Mouse (Mus musculus): Measurements from ENCODE around the gene Tti1. TPM values are rescaled to one million over a fixed set of nuclear protein-coding genes. Genes with fewer than 3 reads are reported as not detected.

Gene Tti1
- polyA plus RNA-seq, 1 experiment = 17.6 TPM

- no peak for DNase-seq (ENCODE audit: low read depth in 1 of 2, low spot score in 2 of 2)
- TF ChIP-seq POLR2A (IDR thresholded peaks at IDR 0.05; ENCODE audit: low read depth, low read length) (no peak), CTCF (IDR thresholded peaks at IDR 0.05; ENCODE audit: extremely low read depth, insufficient read depth, insufficient read length, insufficient replicate concordance) (no peak)
- Histone ChIP-seq H3K4me1 (ENCODE audit: control insufficient read depth, insufficient read depth, insufficient read length) (peaks cover 9% of the 10 kb centered on the region; the same call in 1 of the 2 replicates), H3K36me3 (ENCODE audit: control insufficient read depth, insufficient read depth, low read length) (no peaks in the 10 kb centered on the region), H3K27me3 (ENCODE audit: control insufficient read depth, insufficient read depth, low read length) (no peaks in the 10 kb centered on the region), H3K4me3 (ENCODE audit: extremely low read depth, insufficient read depth, insufficient read length) (no peak overlapping the region), H3K27ac (ENCODE audit: insufficient read depth, low read length) (no peak overlapping the region)
- WGBS = 52% methylated on average over 7 of the region's 7 CpGs
These were observed 1.8 kb upstream of the Tti1 start for GRCm38 (mm10) chr2:158030007-158030406.

GRCm38 (mm10) chr2:158027855-158028353 is 329 bp downstream of the Tti1 start:
- TF ChIP-seq CTCF (IDR thresholded peaks at IDR 0.05; ENCODE audit: extremely low read depth, insufficient read depth, insufficient read length, insufficient replicate concordance) (peak; percentile 1; the same call in 1 of the 2 replicates), POLR2A (IDR thresholded peaks at IDR 0.05; ENCODE audit: low read depth, low read length) (no peak)
- peak in 1 of 2 experiments; percentile 66 for DNase-seq (ENCODE audit: low read depth in 1 of 2, low spot score in 2 of 2)
- peak overlapping the region; percentile 97 for H3K27ac ChIP-seq (ENCODE audit: insufficient read depth, low read length)
- H3K36me3 ChIP-seq (ENCODE audit: control insufficient read depth, insufficient read depth, low read length) = no peaks in the 10 kb centered on the region
- no peaks in the 10 kb centered on the region for H3K27me3 ChIP-seq (ENCODE audit: control insufficient read depth, insufficient read depth, low read length)
- H3K4me1 ChIP-seq (ENCODE audit: control insufficient read depth, insufficient read depth, insufficient read length) = peaks cover 9% of the 10 kb centered on the region; the same call in 1 of the 2 replicates
- WGBS = under 1% methylated on average over 16 of the region's 16 CpGs
- H3K4me3 ChIP-seq (ENCODE audit: extremely low read depth, insufficient read depth, insufficient read length) = peak overlapping the region; percentile 96

GRCm38 (mm10) chr2:158017330-158017729 is 10.9 kb downstream of the Tti1 start:
- DNase-seq (ENCODE audit: low read depth in 1 of 2, low spot score in 2 of 2) = no peak
- no peak overlapping the region for H3K27ac ChIP-seq (ENCODE audit: insufficient read depth, low read length)
- H3K4me3 ChIP-seq (ENCODE audit: extremely low read depth, insufficient read depth, insufficient read length) = no peak overlapping the region
- 94% methylated on average over 4 of the region's 4 CpGs for WGBS
- TF ChIP-seq POLR2A (IDR thresholded peaks at IDR 0.05; ENCODE audit: low read depth, low read length) (no peak), CTCF (IDR thresholded peaks at IDR 0.05; ENCODE audit: extremely low read depth, insufficient read depth, insufficient read length, insufficient replicate concordance) (no peak)
- no peaks in the 10 kb centered on the region for H3K4me1 ChIP-seq (ENCODE audit: control insufficient read depth, insufficient read depth, insufficient read length)
- no peaks in the 10 kb centered on the region for H3K27me3 ChIP-seq (ENCODE audit: control insufficient read depth, insufficient read depth, low read length)
- no peaks in the 10 kb centered on the region for H3K36me3 ChIP-seq (ENCODE audit: control insufficient read depth, insufficient read depth, low read length)

- H3K36me3 ChIP-seq (ENCODE audit: control insufficient read depth, insufficient read depth, low read length) = peaks cover 13% of the 10 kb centered on the region
- no peak overlapping the region for H3K27ac ChIP-seq (ENCODE audit: insufficient read depth, low read length)
- 88% methylated on average over 3 of the region's 3 CpGs for WGBS
- DNase-seq (ENCODE audit: low read depth in 1 of 2, low spot score in 2 of 2) = no peak
- no peak overlapping the region for H3K4me3 ChIP-seq (ENCODE audit: extremely low read depth, insufficient read depth, insufficient read length)
- TF ChIP-seq POLR2A (IDR thresholded peaks at IDR 0.05; ENCODE audit: low read depth, low read length) (no peak), CTCF (IDR thresholded peaks at IDR 0.05; ENCODE audit: extremely low read depth, insufficient read depth, insufficient read length, insufficient replicate concordance) (no peak)
- H3K27me3 ChIP-seq (ENCODE audit: control insufficient read depth, insufficient read depth, low read length) = no peaks in the 10 kb centered on the region
- H3K4me1 ChIP-seq (ENCODE audit: control insufficient read depth, insufficient read depth, insufficient read length) = no peaks in the 10 kb centered on the region
These were observed 15.6 kb downstream of the Tti1 start for GRCm38 (mm10) chr2:158012608-158013007.

- no peaks in the 10 kb centered on the region for H3K4me1 ChIP-seq (ENCODE audit: control insufficient read depth, insufficient read depth, insufficient read length)
- H3K36me3 ChIP-seq (ENCODE audit: control insufficient read depth, insufficient read depth, low read length) = peaks cover 15% of the 10 kb centered on the region
- no peak for DNase-seq (ENCODE audit: low read depth in 1 of 2, low spot score in 2 of 2)
- no peaks in the 10 kb centered on the region for H3K27me3 ChIP-seq (ENCODE audit: control insufficient read depth, insufficient read depth, low read length)
- H3K27ac ChIP-seq (ENCODE audit: insufficient read depth, low read length) = no peak overlapping the region
- H3K4me3 ChIP-seq (ENCODE audit: extremely low read depth, insufficient read depth, insufficient read length) = no peak overlapping the region
- 87% methylated on average over 7 of the region's 7 CpGs for WGBS
- no peak for TF ChIP-seq CTCF (IDR thresholded peaks at IDR 0.05; ENCODE audit: extremely low read depth, insufficient read depth, insufficient read length, insufficient replicate concordance)
- no peak for TF ChIP-seq POLR2A (IDR thresholded peaks at IDR 0.05; ENCODE audit: low read depth, low read length)
These were observed 18.9 kb downstream of the Tti1 start for GRCm38 (mm10) chr2:158009373-158009772.

- WGBS = 96% methylated on average over 4 of the region's 4 CpGs
- Histone ChIP-seq H3K27ac (ENCODE audit: insufficient read depth, low read length) (no peak overlapping the region), H3K4me3 (ENCODE audit: extremely low read depth, insufficient read depth, insufficient read length) (no peak overlapping the region), H3K36me3 (ENCODE audit: control insufficient read depth, insufficient read depth, low read length) (peaks cover 17% of the 10 kb centered on the region), H3K4me1 (ENCODE audit: control insufficient read depth, insufficient read depth, insufficient read length) (no peaks in the 10 kb centered on the region), H3K27me3 (ENCODE audit: control insufficient read depth, insufficient read depth, low read length) (no peaks in the 10 kb centered on the region)
- DNase-seq (ENCODE audit: low read depth in 1 of 2, low spot score in 2 of 2) = no peak
- TF ChIP-seq POLR2A (IDR thresholded peaks at IDR 0.05; ENCODE audit: low read depth, low read length) (no peak), CTCF (IDR thresholded peaks at IDR 0.05; ENCODE audit: extremely low read depth, insufficient read depth, insufficient read length, insufficient replicate concordance) (no peak)
These were observed 22.6 kb downstream of the Tti1 start for GRCm38 (mm10) chr2:158005641-158006040.

- Histone ChIP-seq H3K4me1 (ENCODE audit: control insufficient read depth, insufficient read depth, insufficient read length) (no peaks in the 10 kb centered on the region), H3K27me3 (ENCODE audit: control insufficient read depth, insufficient read depth, low read length) (no peaks in the 10 kb centered on the region), H3K36me3 (ENCODE audit: control insufficient read depth, insufficient read depth, low read length) (peaks cover 18% of the 10 kb centered on the region), H3K4me3 (ENCODE audit: extremely low read depth, insufficient read depth, insufficient read length) (no peak overlapping the region), H3K27ac (ENCODE audit: insufficient read depth, low read length) (no peak overlapping the region)
- no peak for DNase-seq (ENCODE audit: low read depth in 1 of 2, low spot score in 2 of 2)
- 92% methylated on average over 6 of the region's 6 CpGs for WGBS
- no peak for TF ChIP-seq POLR2A (IDR thresholded peaks at IDR 0.05; ENCODE audit: low read depth, low read length)
- TF ChIP-seq CTCF (IDR thresholded peaks at IDR 0.05; ENCODE audit: extremely low read depth, insufficient read depth, insufficient read length, insufficient replicate concordance) = no peak
These were observed 23.6 kb downstream of the Tti1 start for GRCm38 (mm10) chr2:158004620-158005019.
